Mouse (Mus musculus) Patski (cell line): ENCODE data around the gene Ascc3. TPM values are rescaled to one million over a fixed set of nuclear protein-coding genes. Genes with fewer than 3 reads are reported as not detected.

Source experiments
- ATAC-seq: fragments of 100-300 bp; one replicate; pipeline ENCODE4 v1.8.0; 2021
- CTCF ChIA-PET: fragments of 350-600 bp; sonication (Branson Sonifier 250); formaldehyde crosslinking; loops from one replicate; lab custom pipeline; 2022; ENCODE audit warnings: inconsistent platforms; lab: Charles Lee
- POLR2A ChIA-PET: fragments of 350-600 bp; sonication (Branson Sonifier 250); formaldehyde crosslinking; loops from one replicate; lab custom pipeline; 2022; ENCODE audit warnings: antibody characterized with exemption, inconsistent platforms; lab: Charles Lee
- DNase-seq: peaks from one replicate; pipeline ENCODE4 v3.0.0-alpha.2; 2011; ENCODE audit warnings: low read depth, low spot score
- H3K27me3 ChIP-seq: fragments of 371-371 bp; one replicate; pipeline ENCODE4 v1.5.1; 2021
- CTCF ChIP-seq: fragments of 100-300 bp; IDR thresholded peaks from one replicate; pipeline ENCODE4 v1.5.1; 2021
- in situ Hi-C: fragments of 300-500 bp; cut with MboI; formaldehyde crosslinking; loops from 3 replicates; pipeline ENCODE4 v1.11.1; 2018; ENCODE audit warnings: low pct_unique_long_range_greater_than_20kb, mixed read lengths
- polyA plus RNA-seq: library from polyadenylated mRNA; unstranded; gene quantifications from one replicate; pipeline ENCODE4 v1.2.3, GENCODE M21; 2021

Gene Ascc3
- polyA plus RNA-seq, 1 experiment from 2014 or later, result 14.7 TPM

- POLR2A ChIA-PET, result interaction anchor here (1.0 kb wide), 1 partner anchor 97 kb away, joined by 3 read pairs; no protein-coding TSS in a partner anchor
- CTCF ChIA-PET, result no interaction called here
- no peak for DNase-seq
- H3K27me3 ChIP-seq, result peaks cover 16% of the 10 kb centered on the region
- no peak for TF ChIP-seq CTCF
- no peak for ATAC-seq
- in situ Hi-C loops, result loop anchor here (10.0 kb wide), 1 partner anchor 391 kb away; no protein-coding TSS in a partner anchor
Measured at GRCm38 (mm10) chr10:50893546-50893945, 301.1 kb downstream of the Ascc3 start.

DNA sequence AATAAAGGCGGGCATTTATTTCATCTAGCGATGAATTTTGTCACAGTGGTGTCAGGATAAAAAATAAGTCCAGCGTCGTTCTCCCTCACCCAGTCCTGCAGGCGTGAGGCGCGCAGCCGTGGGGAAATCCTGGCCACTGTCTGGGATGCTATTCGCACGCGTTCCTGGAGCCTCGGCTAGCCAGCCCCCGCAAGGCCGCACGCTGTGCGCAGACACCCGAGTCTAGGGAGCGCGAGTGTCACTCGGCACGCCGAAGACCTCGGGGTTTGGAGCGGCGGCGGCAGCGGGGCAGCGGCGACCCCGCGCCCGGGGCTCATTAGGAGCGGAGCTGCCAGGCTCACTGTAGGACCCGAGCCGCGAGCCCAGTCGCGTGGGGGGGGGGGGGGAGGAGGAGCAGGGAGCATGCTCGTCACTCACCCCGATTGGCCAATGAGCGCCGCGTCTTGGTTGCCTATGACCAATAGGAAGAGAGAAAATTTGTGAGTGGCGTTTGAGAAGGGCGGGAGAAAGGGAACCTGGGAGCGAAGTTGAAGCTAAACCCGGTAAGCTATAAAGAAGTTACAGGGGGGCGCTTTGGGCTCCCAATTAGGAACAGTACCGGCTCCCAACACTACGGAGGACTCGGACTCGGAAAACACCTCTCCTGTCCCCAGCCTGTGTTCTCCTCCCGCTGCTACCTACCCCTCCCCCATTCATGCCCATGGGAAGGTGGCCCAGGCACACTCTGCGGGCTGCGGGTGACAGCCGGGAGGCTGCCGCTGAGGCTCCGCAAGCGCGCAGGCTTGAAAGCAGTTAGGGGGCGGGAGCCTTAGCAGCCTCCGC is 301.9 kb downstream of the Ascc3 start, which contains the start of gene Sim1:
TSS of gene Sim1 (plus strand) at position 585 of the 822 bp plus-strand sequence.
- TF ChIP-seq CTCF, result no peak
- ATAC-seq (peak; percentile 87), DNase-seq (peak; percentile 90)
- POLR2A ChIA-PET, result interaction anchor here (0.9 to 1.0 kb wide), 2 partner anchors 9 to 98 kb away, joined by 3 to 4 read pairs; no protein-coding TSS in a partner anchor
- CTCF ChIA-PET, result interaction anchor here (0.8 to 1.2 kb wide), 3 partner anchors 14 to 190 kb away, joined by 3 read pairs; no protein-coding TSS in a partner anchor
- peaks cover 23% of the 10 kb centered on the region for H3K27me3 ChIP-seq
- in situ Hi-C loops, result loop anchor here (10.0 kb wide), 1 partner anchor 390 kb away; no protein-coding TSS in a partner anchor

DNA sequence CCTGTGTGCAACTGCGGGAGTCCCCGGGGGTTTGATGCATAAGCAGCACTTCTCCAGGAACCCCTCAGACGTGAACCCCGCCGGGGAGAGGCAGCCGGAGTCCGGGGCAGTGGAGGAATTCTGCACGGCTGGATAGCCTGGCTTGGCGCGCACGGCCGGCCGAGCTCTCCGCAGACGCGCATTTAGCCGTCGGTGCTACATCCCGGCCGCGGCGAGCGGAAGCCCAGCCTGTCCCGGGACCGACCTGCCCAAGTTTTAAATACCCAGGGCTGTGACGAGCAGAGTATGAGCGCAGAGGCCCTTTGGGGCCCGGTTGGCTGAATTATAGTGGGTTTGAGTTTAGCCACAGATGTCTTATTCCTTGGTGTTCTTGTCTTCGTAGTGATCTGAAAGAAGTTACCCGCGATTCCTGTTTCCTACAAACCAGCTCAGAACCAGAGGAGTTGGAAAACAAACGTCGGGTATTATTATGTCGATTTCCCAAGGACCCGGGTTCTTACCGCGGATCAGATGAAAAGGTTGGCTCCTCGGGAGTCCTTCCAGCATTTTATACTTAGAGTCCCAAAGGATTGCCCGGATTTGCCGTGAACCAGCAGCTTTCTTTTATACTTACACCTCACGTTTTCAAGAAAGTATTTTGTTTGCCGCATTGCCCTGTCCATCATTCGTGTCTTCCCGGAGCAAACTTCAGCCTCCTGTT is 302.8 kb downstream of the Ascc3 start:
- no peak for TF ChIP-seq CTCF
- peak; percentile 17 for DNase-seq

GRCm38 (mm10) chr10:50895881-50896766 is 303.7 kb downstream of the Ascc3 start:
- in situ Hi-C loops, result loop anchor here (5.0 to 10.0 kb wide), 2 partner anchors 194 to 389 kb away; no protein-coding TSS in a partner anchor
- ATAC-seq, result no peak
- CTCF ChIA-PET, result interaction anchor here (0.9 to 1.8 kb wide), 4 partner anchors 10 to 509 kb away, joined by 3 to 7 read pairs (median 3); no protein-coding TSS in a partner anchor
- no peak for TF ChIP-seq CTCF
- H3K27me3 ChIP-seq, result peaks cover 28% of the 10 kb centered on the region
- POLR2A ChIA-PET, result interaction anchor here (0.7 kb wide), 1 partner anchor 509 kb away, joined by 3 read pairs; no protein-coding TSS in a partner anchor
- DNase-seq, result peak; percentile 9

More for the DNA sequence above, 302.8 kb downstream of the Ascc3 start:
- in situ Hi-C loops, result loop anchor here (5.0 to 10.0 kb wide), 2 partner anchors 193 to 390 kb away; no protein-coding TSS in a partner anchor
- POLR2A ChIA-PET, result interaction anchor here (0.7 to 0.9 kb wide), 2 partner anchors 8 to 510 kb away, joined by 3 to 4 read pairs; no protein-coding TSS in a partner anchor
- peak; percentile 31 for ATAC-seq
- H3K27me3 ChIP-seq, result peaks cover 28% of the 10 kb centered on the region
- CTCF ChIA-PET, result interaction anchor here (0.8 to 1.8 kb wide), 6 partner anchors 10 to 510 kb away, joined by 3 to 7 read pairs (median 3); no protein-coding TSS in a partner anchor

GRCm38 (mm10) chr10:50896767-50897390 is 304.4 kb downstream of the Ascc3 start:
- peaks cover 28% of the 10 kb centered on the region for H3K27me3 ChIP-seq

GRCm38 (mm10) chr10:50897530-50898471 is 305.3 kb downstream of the Ascc3 start:
- H3K27me3 ChIP-seq, result peaks cover 28% of the 10 kb centered on the region
- POLR2A ChIA-PET, result interaction anchor here (0.6 to 0.9 kb wide), 2 partner anchors 395 to 507 kb away, joined by 3 read pairs; no protein-coding TSS in a partner anchor
- CTCF ChIA-PET, result interaction anchor here (0.6 to 2.0 kb wide), 12 partner anchors 11 to 513 kb away, joined by 3 to 12 read pairs (median 4); no protein-coding TSS in a partner anchor
- DNase-seq (peak; percentile 78), ATAC-seq (peak; percentile 49)
- no peak for TF ChIP-seq CTCF
- in situ Hi-C loops, result loop anchor here (5.0 to 10.0 kb wide), 2 partner anchors 196 to 387 kb away; no protein-coding TSS in a partner anchor

More at GRCm38 (mm10) chr10:50896767-50897390, 304.4 kb downstream of the Ascc3 start:
- ATAC-seq (no peak), DNase-seq (peak; percentile 27)
- TF ChIP-seq CTCF, result no peak
- in situ Hi-C loops, result loop anchor here (5.0 to 10.0 kb wide), 2 partner anchors 195 to 388 kb away; no protein-coding TSS in a partner anchor
- ChIA-PET POLR2A (no interaction called here), CTCF (interaction anchor here (1.4 to 2.0 kb wide), 5 partner anchors 15 to 508 kb away, joined by 4 to 11 read pairs (median 7); no protein-coding TSS in a partner anchor)

GRCm38 (mm10) chr10:50898621-50899020 is 306.2 kb downstream of the Ascc3 start:
- CTCF ChIA-PET, result interaction anchor here (1.2 to 2.0 kb wide), 9 partner anchors 11 to 505 kb away, joined by 3 to 12 read pairs (median 4); no protein-coding TSS in a partner anchor
- peaks cover 28% of the 10 kb centered on the region for H3K27me3 ChIP-seq
- DNase-seq, result no peak

More at GRCm38 (mm10) chr10:50898621-50899020, 306.2 kb downstream of the Ascc3 start:
- ATAC-seq, result no peak
- POLR2A ChIA-PET, result interaction anchor here (0.6 to 1.5 kb wide), 2 partner anchors 13 to 394 kb away, joined by 3 read pairs; no protein-coding TSS in a partner anchor
- in situ Hi-C loops, result loop anchor here (5.0 to 10.0 kb wide), 2 partner anchors 196 to 386 kb away; no protein-coding TSS in a partner anchor
- no peak for TF ChIP-seq CTCF
